Mouse (Mus musculus): Measurements from ENCODE around the gene Got2. TPM values are rescaled to one million over a fixed set of nuclear protein-coding genes. Genes with fewer than 3 reads are reported as not detected.

The Got2 gene
- total RNA-seq, 1 experiment: 199 TPM

DNA sequence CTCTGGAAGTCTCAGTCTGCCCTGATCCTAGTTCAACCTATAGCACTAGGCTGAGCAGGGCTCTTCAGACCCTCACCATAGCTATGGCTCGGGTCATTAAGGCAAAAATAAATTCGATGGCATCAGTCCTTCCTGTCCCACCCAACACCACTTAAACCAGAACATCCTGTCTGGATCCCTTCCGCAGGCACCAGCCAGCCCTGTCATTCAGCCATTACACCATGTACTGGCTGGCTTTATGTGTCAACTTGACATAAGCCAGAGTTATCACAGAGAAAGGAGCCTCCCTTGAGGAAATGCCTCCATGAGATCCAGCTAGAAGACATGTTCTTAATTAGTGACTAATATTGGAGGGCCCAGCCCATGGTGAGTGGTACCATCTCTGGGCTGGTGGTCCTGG is 65.6 kb downstream of the Got2 start:
- Histone ChIP-seq H3K27ac (ENCODE audit: insufficient read depth, low read depth, low read length, poor library complexity, severe bottlenecking) (no peak overlapping the region), H3K4me3 (ENCODE audit: insufficient read depth in 1 of 2, low read depth in 1 of 2, low read length in 2 of 2, poor library complexity in 1 of 2, severe bottlenecking in 1 of 2) (no peak overlapping the region), H3K36me3 (ENCODE audit: control insufficient read depth, insufficient read depth, low read length, poor library complexity, severe bottlenecking) (no peaks in the 10 kb centered on the region), H3K9me3 (ENCODE audit: control insufficient read depth, insufficient read depth, low read depth, low read length) (no peaks in the 10 kb centered on the region), H3K4me1 (ENCODE audit: control insufficient read depth in 2 of 2, insufficient read depth in 2 of 2, low read length in 2 of 2, poor library complexity in 1 of 2) (peaks cover 0 to 14% of the 10 kb centered on the region in 2 experiments; a peak in 3 of 4 replicates), H3K9ac (ENCODE audit: insufficient read depth, low read depth, low read length, poor library complexity, severe bottlenecking) (no peak overlapping the region)
- no peak for DNase-seq (ENCODE audit: low read depth, low spot score)
- in situ Hi-C loops (cut with MboI; ENCODE audit: low sequenced_read_pairs in 2 of 2, unreplicated experiment in 2 of 2): no loop called here
- TF ChIP-seq ZNF384 (IDR thresholded peaks at IDR 0.05; ENCODE audit: low read depth, low read length): no peak
- TF ChIP-seq MAFK (IDR thresholded peaks at IDR 0.05; ENCODE audit: insufficient read depth, low read depth, low read length): no peak
- TF ChIP-seq CHD2 (IDR thresholded peaks at IDR 0.05; ENCODE audit: low read depth, low read length): no peak
- TF ChIP-seq HCFC1 (IDR thresholded peaks at IDR 0.05; ENCODE audit: borderline replicate concordance, insufficient read depth, low read length): no peak
- no peak for TF ChIP-seq ZC3H11A (IDR thresholded peaks at IDR 0.05; ENCODE audit: borderline replicate concordance, low read depth, low read length)

GRCm38 (mm10) chr8:95822096-95822495 is 66.3 kb downstream of the Got2 start:
- no peaks in the 10 kb centered on the region for H3K9me3 ChIP-seq (ENCODE audit: control insufficient read depth, insufficient read depth, low read depth, low read length)
- H3K4me3 ChIP-seq (ENCODE audit: insufficient read depth in 1 of 2, low read depth in 1 of 2, low read length in 2 of 2, poor library complexity in 1 of 2, severe bottlenecking in 1 of 2): no peak overlapping the region
- no peak overlapping the region for H3K9ac ChIP-seq (ENCODE audit: insufficient read depth, low read depth, low read length, poor library complexity, severe bottlenecking)
- TF ChIP-seq ZC3H11A (IDR thresholded peaks at IDR 0.05; ENCODE audit: borderline replicate concordance, low read depth, low read length) (no peak), ZNF384 (IDR thresholded peaks at IDR 0.05; ENCODE audit: low read depth, low read length) (no peak), CHD2 (IDR thresholded peaks at IDR 0.05; ENCODE audit: low read depth, low read length) (no peak), MAFK (IDR thresholded peaks at IDR 0.05; ENCODE audit: insufficient read depth, low read depth, low read length) (no peak)
- no peak overlapping the region for H3K27ac ChIP-seq (ENCODE audit: insufficient read depth, low read depth, low read length, poor library complexity, severe bottlenecking)
- no peak for DNase-seq (ENCODE audit: low read depth, low spot score)
- H3K4me1 ChIP-seq (ENCODE audit: control insufficient read depth in 2 of 2, insufficient read depth in 2 of 2, low read length in 2 of 2, poor library complexity in 1 of 2): peaks cover 4 to 16% of the 10 kb centered on the region in 2 experiments; a peak in 3 of 4 replicates
- H3K36me3 ChIP-seq (ENCODE audit: control insufficient read depth, insufficient read depth, low read length, poor library complexity, severe bottlenecking): no peaks in the 10 kb centered on the region
- in situ Hi-C loops (cut with MboI; ENCODE audit: low sequenced_read_pairs in 2 of 2, unreplicated experiment in 2 of 2): no loop called here

DNA sequence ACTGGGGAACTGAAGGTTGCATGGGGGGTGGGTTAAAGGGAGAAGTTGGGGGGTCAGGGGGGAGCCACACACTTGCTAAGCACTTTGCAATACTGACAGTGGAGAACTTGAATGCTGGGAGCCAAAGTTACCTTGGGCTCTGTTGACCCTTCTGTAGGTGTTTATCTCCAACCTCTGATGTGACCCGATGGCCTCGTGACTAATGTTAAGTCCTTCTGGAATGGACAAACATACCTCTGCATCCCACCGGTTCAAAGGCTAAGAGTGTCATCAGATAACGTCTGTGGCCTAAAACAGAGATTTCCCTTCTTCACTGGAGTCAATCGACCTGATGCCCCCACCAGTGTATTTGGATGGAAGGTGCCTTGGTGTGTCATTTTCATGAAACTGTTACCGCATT is 67.1 kb downstream of the Got2 start:
- H3K36me3 ChIP-seq (ENCODE audit: control insufficient read depth, insufficient read depth, low read length, poor library complexity, severe bottlenecking): no peaks in the 10 kb centered on the region
- H3K9ac ChIP-seq (ENCODE audit: insufficient read depth, low read depth, low read length, poor library complexity, severe bottlenecking): no peak overlapping the region
- no peaks in the 10 kb centered on the region for H3K9me3 ChIP-seq (ENCODE audit: control insufficient read depth, insufficient read depth, low read depth, low read length)
- in situ Hi-C loops (cut with MboI; ENCODE audit: low sequenced_read_pairs in 2 of 2, unreplicated experiment in 2 of 2): no loop called here
- H3K4me3 ChIP-seq (ENCODE audit: insufficient read depth in 1 of 2, low read depth in 1 of 2, low read length in 2 of 2, poor library complexity in 1 of 2, severe bottlenecking in 1 of 2): no peak overlapping the region
- H3K27ac ChIP-seq (ENCODE audit: insufficient read depth, low read depth, low read length, poor library complexity, severe bottlenecking): no peak overlapping the region
- DNase-seq (ENCODE audit: low read depth, low spot score): no peak
- H3K4me1 ChIP-seq (ENCODE audit: control insufficient read depth in 2 of 2, insufficient read depth in 2 of 2, low read length in 2 of 2, poor library complexity in 1 of 2): peaks cover 4 to 20% of the 10 kb centered on the region in 2 experiments; a peak in 3 of 4 replicates
- TF ChIP-seq ZC3H11A (IDR thresholded peaks at IDR 0.05; ENCODE audit: borderline replicate concordance, low read depth, low read length) (no peak), CHD2 (IDR thresholded peaks at IDR 0.05; ENCODE audit: low read depth, low read length) (no peak), ZNF384 (IDR thresholded peaks at IDR 0.05; ENCODE audit: low read depth, low read length) (no peak), HCFC1 (IDR thresholded peaks at IDR 0.05; ENCODE audit: borderline replicate concordance, insufficient read depth, low read length) (no peak), MAFK (IDR thresholded peaks at IDR 0.05; ENCODE audit: insufficient read depth, low read depth, low read length) (no peak)

GRCm38 (mm10) chr8:95818211-95818610 is 70.1 kb downstream of the Got2 start:
- in situ Hi-C loops (cut with MboI; ENCODE audit: low sequenced_read_pairs in 2 of 2, unreplicated experiment in 2 of 2): no loop called here
- Histone ChIP-seq H3K27ac (ENCODE audit: insufficient read depth, low read depth, low read length, poor library complexity, severe bottlenecking) (peak overlapping the region; percentile 27; the same call in 1 of the 2 replicates), H3K4me1 (ENCODE audit: control insufficient read depth in 2 of 2, insufficient read depth in 2 of 2, low read length in 2 of 2, poor library complexity in 1 of 2) (peaks cover 6 to 15% of the 10 kb centered on the region in 2 experiments; a peak in 3 of 4 replicates), H3K9ac (ENCODE audit: insufficient read depth, low read depth, low read length, poor library complexity, severe bottlenecking) (no peak overlapping the region), H3K9me3 (ENCODE audit: control insufficient read depth, insufficient read depth, low read depth, low read length) (no peaks in the 10 kb centered on the region), H3K4me3 (ENCODE audit: insufficient read depth in 1 of 2, low read depth in 1 of 2, low read length in 2 of 2, poor library complexity in 1 of 2, severe bottlenecking in 1 of 2) (no peak overlapping the region), H3K36me3 (ENCODE audit: control insufficient read depth, insufficient read depth, low read length, poor library complexity, severe bottlenecking) (no peaks in the 10 kb centered on the region)
- no peak for TF ChIP-seq MAFK (IDR thresholded peaks at IDR 0.05; ENCODE audit: insufficient read depth, low read depth, low read length)
- TF ChIP-seq ZC3H11A (IDR thresholded peaks at IDR 0.05; ENCODE audit: borderline replicate concordance, low read depth, low read length): no peak
- no peak for TF ChIP-seq CHD2 (IDR thresholded peaks at IDR 0.05; ENCODE audit: low read depth, low read length)
- TF ChIP-seq HCFC1 (IDR thresholded peaks at IDR 0.05; ENCODE audit: borderline replicate concordance, insufficient read depth, low read length): no peak
- TF ChIP-seq ZNF384 (IDR thresholded peaks at IDR 0.05; ENCODE audit: low read depth, low read length): no peak
- no peak for DNase-seq (ENCODE audit: low read depth, low spot score)

DNA sequence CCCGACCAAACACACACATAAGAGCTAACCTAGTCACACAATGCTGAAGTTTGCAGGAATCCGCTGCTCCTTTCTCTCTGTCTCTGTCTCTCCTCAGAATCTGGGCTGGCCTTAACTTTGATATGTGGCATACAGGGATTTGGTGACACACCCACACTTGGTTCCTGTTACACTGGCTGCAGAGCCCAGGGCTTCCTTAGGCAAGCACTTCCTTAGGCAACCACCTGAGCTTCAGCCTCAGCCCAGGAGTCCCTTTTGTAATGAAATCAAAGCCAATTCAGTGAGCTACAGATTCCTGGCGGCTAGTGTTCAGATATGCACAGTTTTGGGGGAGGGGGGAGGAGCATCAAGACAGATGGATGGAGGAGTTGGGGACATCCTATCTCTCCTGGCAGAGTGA is 70.8 kb downstream of the Got2 start:
- DNase-seq (ENCODE audit: low read depth, low spot score): no peak
- no peak for TF ChIP-seq HCFC1 (IDR thresholded peaks at IDR 0.05; ENCODE audit: borderline replicate concordance, insufficient read depth, low read length)
- TF ChIP-seq ZC3H11A (IDR thresholded peaks at IDR 0.05; ENCODE audit: borderline replicate concordance, low read depth, low read length): no peak
- no peak for TF ChIP-seq MAFK (IDR thresholded peaks at IDR 0.05; ENCODE audit: insufficient read depth, low read depth, low read length)
- TF ChIP-seq ZNF384 (IDR thresholded peaks at IDR 0.05; ENCODE audit: low read depth, low read length): no peak
- H3K36me3 ChIP-seq (ENCODE audit: control insufficient read depth, insufficient read depth, low read length, poor library complexity, severe bottlenecking): no peaks in the 10 kb centered on the region
- in situ Hi-C loops (cut with MboI; ENCODE audit: low sequenced_read_pairs in 2 of 2, unreplicated experiment in 2 of 2): no loop called here
- H3K9ac ChIP-seq (ENCODE audit: insufficient read depth, low read depth, low read length, poor library complexity, severe bottlenecking): no peak overlapping the region
- H3K9me3 ChIP-seq (ENCODE audit: control insufficient read depth, insufficient read depth, low read depth, low read length): no peaks in the 10 kb centered on the region
- no peak overlapping the region; the same call in 1 of the 2 replicates for H3K27ac ChIP-seq (ENCODE audit: insufficient read depth, low read depth, low read length, poor library complexity, severe bottlenecking)
- peaks cover 6 to 15% of the 10 kb centered on the region in 2 experiments; a peak in 3 of 4 replicates for H3K4me1 ChIP-seq (ENCODE audit: control insufficient read depth in 2 of 2, insufficient read depth in 2 of 2, low read length in 2 of 2, poor library complexity in 1 of 2)
- H3K4me3 ChIP-seq (ENCODE audit: insufficient read depth in 1 of 2, low read depth in 1 of 2, low read length in 2 of 2, poor library complexity in 1 of 2, severe bottlenecking in 1 of 2): no peak overlapping the region
